Mouse (Mus musculus) heart, postnatal 10 days (tissue): ENCODE measurements around the gene Styx. TPM values are rescaled to one million over a fixed set of nuclear protein-coding genes. Genes with fewer than 3 reads are reported as not detected.
A peak's percentile ranks its signal among the peaks of the same experiment; 100 is the strongest.
"Not testable (repeated sequence)": the region's sequence is repeated elsewhere in the genome, so short reads cannot be mapped to it uniquely, and the experiment has no call there.

Experiments used
- DNase-seq, 2 experiments: peaks; one replicate each; pipeline ENCODE4 v3.0.0; 2021
- intact Hi-C: fragments of 180-260 bp; cut with DNase I; formaldehyde crosslinking; loops from one replicate; pipeline ENCODE4 v1.15.1; 2025
- microRNA-seq, 2 experiments: library from miRNA; unstranded; fragments of <30 nt; microRNA quantifications; one replicate each; pipeline ENCODE4 v1.2.0; 2022
- total RNA-seq, 2 experiments: library from RNA; stranded (reverse); gene quantifications; 2 replicates each; pipeline ENCODE4 v1.2.3; 2021

Gene Styx
- total RNA-seq, 2 experiments from 2014 or later = 37.3 to 51.1 TPM

DNA sequence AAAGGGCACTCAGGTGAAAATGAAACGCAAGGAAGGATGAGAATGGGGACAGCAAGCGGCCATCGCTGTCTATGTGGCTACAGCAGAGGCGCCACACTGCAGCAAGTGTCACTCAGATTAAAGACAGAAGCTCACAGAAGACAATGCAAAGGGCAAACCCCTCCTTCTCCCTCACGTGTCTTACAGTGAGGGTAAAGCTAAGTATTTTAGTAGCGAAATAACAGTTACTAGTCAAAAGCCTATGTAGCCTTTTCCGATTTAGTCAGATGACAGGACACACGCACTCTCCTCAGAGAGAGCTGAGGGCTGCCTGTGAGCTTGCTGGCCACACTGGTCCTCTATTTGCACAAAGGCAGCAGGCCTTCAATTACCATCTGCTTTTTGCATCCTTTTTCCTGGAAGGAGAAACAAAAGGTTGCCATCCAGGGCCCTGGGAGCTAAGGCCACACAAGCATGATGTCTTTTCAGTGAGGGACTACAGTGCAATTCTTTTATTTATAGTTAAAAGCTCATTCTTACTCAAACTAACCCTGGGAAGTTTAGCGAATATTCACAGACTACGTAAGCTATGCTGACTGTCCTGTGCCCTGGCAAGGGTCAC, 112.1 kb downstream of the Styx start:
- DNase-seq = no peak

DNA sequence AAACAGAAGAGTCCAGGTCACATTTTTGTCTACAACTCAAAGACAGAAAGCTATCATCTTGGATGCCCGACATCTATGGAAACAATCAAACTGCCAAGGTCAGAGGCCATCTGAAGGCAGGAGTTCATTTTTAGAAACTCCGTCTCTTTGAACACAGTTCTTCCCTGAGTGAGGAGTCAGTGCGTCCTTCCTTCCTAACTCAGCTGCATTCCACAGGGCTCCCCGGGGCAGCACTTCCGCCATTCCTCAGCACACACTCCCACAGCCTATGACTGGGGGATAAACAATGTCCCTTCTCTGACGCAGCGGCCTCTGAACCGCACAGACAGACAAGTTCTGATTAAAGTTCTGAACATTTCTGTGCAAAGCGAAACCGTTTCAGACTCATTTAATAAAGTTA, 112.7 kb downstream of the Styx start:
- intact Hi-C loops = loop anchor here (5.0 kb wide), 1 partner anchor 44 kb away; no protein-coding TSS in a partner anchor
- DNase-seq = peak; percentile 65 to 74

More for the DNA sequence above, 112.1 kb downstream of the Styx start:
- intact Hi-C loops = loop anchor here (5.0 kb wide), 1 partner anchor 44 kb away; no protein-coding TSS in a partner anchor

DNA sequence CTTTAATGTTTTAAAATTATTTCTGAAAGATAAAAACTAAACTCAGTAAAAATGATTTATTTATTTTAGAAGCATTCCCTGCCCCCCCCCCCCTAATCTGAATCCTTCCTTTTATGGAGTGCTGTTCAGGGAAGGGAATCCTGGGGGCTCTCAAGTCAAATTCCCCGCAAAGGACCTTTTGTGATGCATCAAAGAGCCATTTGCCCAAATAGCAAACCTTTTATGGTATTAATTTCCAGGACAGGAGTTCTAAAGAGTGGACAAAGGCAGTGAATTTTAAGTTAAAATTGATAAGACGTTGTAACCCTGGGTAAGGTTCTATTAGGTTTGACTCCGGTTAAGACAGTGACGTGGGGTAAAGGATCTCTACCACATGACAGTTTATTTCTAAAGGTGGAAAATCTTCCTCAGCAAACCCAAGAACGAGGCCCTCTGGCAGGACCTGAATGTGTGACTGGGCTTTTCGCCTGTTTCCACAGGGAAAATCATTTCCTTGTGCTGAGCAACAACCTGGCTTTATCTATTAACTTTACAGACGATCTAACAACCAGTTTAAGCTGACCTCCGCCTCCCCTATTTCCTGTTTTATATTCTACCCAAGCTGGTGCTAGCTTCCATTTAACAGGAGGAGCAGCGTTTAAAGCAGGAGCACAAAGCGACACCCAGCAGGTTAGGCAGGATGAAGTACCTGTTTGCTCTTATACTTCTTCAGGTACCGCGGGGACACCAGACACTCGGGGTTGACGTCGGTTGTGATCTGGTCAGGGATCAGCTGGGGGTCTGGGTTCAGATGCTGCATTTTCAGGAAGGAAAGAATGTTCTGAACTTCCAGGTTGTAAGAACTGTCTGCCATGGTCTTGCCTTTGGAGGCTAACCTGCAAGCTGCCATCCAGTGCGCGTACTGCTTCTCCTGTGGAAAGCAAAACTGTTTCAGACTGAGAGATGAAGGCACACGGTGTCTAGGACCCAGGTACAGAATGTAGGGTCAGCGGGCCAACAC, 113.4 kb downstream of the Styx start:
- intact Hi-C loops = loop anchor here (2.0 to 5.0 kb wide), 3 partner anchors 22 to 76 kb away; no protein-coding TSS in a partner anchor
- no peak for DNase-seq

DNA sequence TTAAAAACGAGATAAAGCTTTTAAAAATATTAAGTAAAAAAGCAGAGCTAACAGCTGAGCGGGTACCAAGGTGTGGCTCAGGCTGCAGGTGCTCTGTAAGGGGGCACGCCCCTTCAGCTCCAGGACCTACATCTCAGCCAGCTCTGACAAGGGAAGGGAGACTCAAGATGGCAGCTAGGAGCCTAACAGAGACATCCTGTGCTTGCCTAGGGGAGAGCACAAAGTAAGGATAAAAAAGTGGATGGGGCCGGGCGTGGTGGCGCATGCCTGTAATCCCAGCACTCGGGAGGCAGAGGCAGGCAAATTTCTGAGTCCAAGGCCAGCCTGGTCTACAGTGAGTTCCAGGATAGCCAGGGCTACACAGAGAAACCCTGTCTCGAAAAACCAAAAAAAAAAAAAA, 115.5 kb downstream of the Styx start:
- DNase-seq, intact Hi-C loops: not testable (repeated sequence)

DNA sequence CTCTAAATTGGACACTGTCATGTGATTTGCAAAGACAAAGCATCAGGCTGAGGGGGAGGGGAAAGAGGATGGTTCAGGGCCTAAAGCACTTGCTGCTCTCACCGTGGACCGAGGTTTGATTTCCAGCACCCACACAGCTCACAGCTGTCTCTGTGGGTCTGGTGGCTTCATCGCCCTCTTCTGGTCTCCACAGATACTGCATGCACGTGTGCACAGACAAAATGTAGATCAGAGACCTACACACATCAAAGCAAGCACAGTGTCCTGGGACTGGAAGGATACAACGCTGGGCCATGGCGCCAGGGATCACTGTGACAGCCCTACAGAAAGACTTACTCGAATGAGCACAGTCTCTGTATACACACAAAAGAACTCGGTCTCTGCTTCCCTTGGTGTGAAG, 118.6 kb downstream of the Styx start:
- DNase-seq = no peak
- intact Hi-C loops = no loop called here

Small RNA genes within 50 kb of the gene (microRNA-seq; reads per million reads assigned to microRNA genes)
- 0 reads per million in 2 experiments for gene Gm25353

Other genes starting within 250 kb of the Styx start
- 1 to 10 TPM; 2.8 to 3.0 TPM for gene Gpr137c, start 131.4 kb upstream of the Styx start, total RNA-seq
- 10 to 100 TPM; 13.3 to 14.7 TPM for gene Txndc16, start 130.8 kb upstream of the Styx start, total RNA-seq
- gene Ero1l, start 32.3 kb upstream of the Styx start, total RNA-seq = 10 to 100 TPM; 24.9 to 26.8 TPM
- 100 to 1,000 TPM; 119 to 121 TPM for gene Psmc6, start 21.3 kb upstream of the Styx start, total RNA-seq
- 10 to 100 TPM; 10.0 to 10.6 TPM for gene Gnpnat1, start 53.8 kb downstream of the Styx start, total RNA-seq
- 100 to 1,000 TPM; 301 to 312 TPM for gene Fermt2, start 179.0 kb downstream of the Styx start, total RNA-seq